Mouse (Mus musculus) MEL (cell line): ENCODE data around the gene Pick1.

ENCODE experiments used
- CTCF ChIP-seq, 3 experiments: IDR thresholded peaks in 2 of 3; conservative IDR thresholded peaks in 1 of 3; 2 replicates each; pipeline ENCODE4 v1.5.1; 2011 to 2012; ENCODE audit warnings: low read length in 3 of 3, low read depth in 2 of 3, mild to moderate bottlenecking in 2 of 3, improper control_type of control experiment in 1 of 3, inconsistent platforms in 1 of 3, mixed read lengths in 1 of 3, moderate library complexity in 1 of 3; ENCODE audit not compliant: control insufficient read depth in 1 of 3, insufficient read depth in 1 of 3, poor library complexity in 1 of 3, severe bottlenecking in 1 of 3
- MEF2A ChIP-seq: IDR thresholded peaks from 2 replicates; pipeline ENCODE4 v1.6.1; 2014; ENCODE audit warnings: low read depth, mild to moderate bottlenecking, inconsistent platforms, low read length, improper control_type of control experiment; ENCODE audit not compliant: poor library complexity, insufficient replicate concordance, severe bottlenecking; ENCODE audit errors: extremely low read depth
- POLR2A ChIP-seq, 2 experiments: IDR thresholded peaks; 2 replicates each; pipeline ENCODE4 v1.6.1; 2011 to 2012; ENCODE audit warnings: low read length in 2 of 2, mild to moderate bottlenecking in 2 of 2, control low read depth in 1 of 2, improper control_type of control experiment in 1 of 2, low read depth in 1 of 2, moderate library complexity in 1 of 2; ENCODE audit not compliant: control insufficient read depth in 1 of 2, insufficient read depth in 1 of 2, poor library complexity in 1 of 2
- RCOR1 ChIP-seq: IDR thresholded peaks from 2 replicates; pipeline ENCODE4 v1.6.1; 2012; ENCODE audit warnings: low read depth, mild to moderate bottlenecking, inconsistent platforms, low read length, improper control_type of control experiment

- TF ChIP-seq POLR2A (IDR thresholded peaks at IDR 0.05; ENCODE audit: control insufficient read depth in 1 of 2, insufficient read depth in 1 of 2, low read depth in 1 of 2, low read length in 2 of 2, poor library complexity in 1 of 2) (no peak), MEF2A (no peak), RCOR1 (no peak), CTCF (IDR thresholded peaks at IDR 0.05 in 2 of 3, conservative IDR thresholded peaks at IDR 0.05 in 1 of 3; ENCODE audit: control insufficient read depth in 1 of 3, insufficient read depth in 1 of 3, low read depth in 2 of 3, low read length in 3 of 3, poor library complexity in 1 of 3, severe bottlenecking in 1 of 3) (no peak)
Observed at GRCm38 (mm10) chr15:79252580-79252979, 23.6 kb downstream of the Pick1 start.
